Mouse (Mus musculus): Measurements from ENCODE around the gene Pla2g4a. TPM values are rescaled to one million over a fixed set of nuclear protein-coding genes. Genes with fewer than 3 reads are reported as not detected.

Gene Pla2g4a
- total RNA-seq, 2 experiments from 2014 or later: 1.4 to 2.8 TPM

- no peak for DNase-seq
Measured at GRCm38 (mm10) chr1:149854867-149855266, 106.2 kb downstream of the Pla2g4a start.

- DNase-seq: no peak
Measured at GRCm38 (mm10) chr1:149846655-149847054, 114.4 kb downstream of the Pla2g4a start.

GRCm38 (mm10) chr1:149841845-149842244, 119.2 kb downstream of the Pla2g4a start:
- no peak for DNase-seq

GRCm38 (mm10) chr1:149840961-149841416, 120.1 kb downstream of the Pla2g4a start:
- DNase-seq: no peak

- DNase-seq: no peak
Measured at GRCm38 (mm10) chr1:149840312-149840930, 120.7 kb downstream of the Pla2g4a start.

GRCm38 (mm10) chr1:149836496-149836895, 124.6 kb downstream of the Pla2g4a start:
- DNase-seq: no peak

GRCm38 (mm10) chr1:149833876-149834275, 127.2 kb downstream of the Pla2g4a start:
- no peak for DNase-seq

- DNase-seq: no peak
Measured at GRCm38 (mm10) chr1:149832952-149833351, 128.1 kb downstream of the Pla2g4a start.

- DNase-seq: no peak
Measured at GRCm38 (mm10) chr1:149832514-149832913, 128.6 kb downstream of the Pla2g4a start.

GRCm38 (mm10) chr1:149831100-149831499, 130.0 kb downstream of the Pla2g4a start:
- no peak for DNase-seq

- no peak for DNase-seq
Measured at GRCm38 (mm10) chr1:149813616-149814345, 147.3 kb downstream of the Pla2g4a start.

- DNase-seq: no peak
Measured at GRCm38 (mm10) chr1:149809527-149809926, 151.6 kb downstream of the Pla2g4a start.

Other genes with a start within 250 kb of the Pla2g4a start
- 10 to 100 TPM; 17.1 to 18.8 TPM for gene Ptgs2, start 138.7 kb upstream of the Pla2g4a start, total RNA-seq (2021)